9 mouse cellular contexts compared by ENCODE assay signal in the genomic region with DNA sequence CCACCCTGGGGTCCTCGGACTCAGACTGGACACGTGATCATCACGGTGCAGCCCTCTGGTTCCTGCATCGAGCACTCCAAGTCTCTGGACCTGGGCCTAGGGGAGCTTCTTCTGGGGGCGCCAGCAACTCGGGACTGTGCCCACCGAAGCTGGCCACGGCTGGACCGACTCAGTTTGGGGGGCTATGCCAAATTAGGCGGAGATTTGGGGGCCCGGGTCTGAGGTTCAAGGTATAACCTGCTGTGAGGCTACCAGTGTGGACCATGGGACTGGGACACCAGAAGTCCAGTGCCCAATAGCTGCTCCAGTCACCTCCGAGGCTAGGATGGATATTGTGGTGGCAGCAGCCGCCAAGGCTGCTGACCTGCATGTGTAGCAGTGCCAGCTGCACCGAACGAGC. TPM values are rescaled to one million over a fixed set of nuclear protein-coding genes. Genes with fewer than 3 reads are reported as not detected.
DNase-seq lines count a peak whose midpoint lies in the region; ATAC-seq and TF ChIP-seq lines count a peak whose summit lies in the region.
"Had no signal": no experiment of that assay in that cellular context is flagged by ENCODE, and none has a peak within 500 bp of the region (broad histone marks: within the 10 kb centered on the region; RNA-seq: fewer than 3 reads in every experiment).

No protein-coding gene starts in this region.

- H3K9ac ChIP-seq in embryonic facial prominence, embryonic 12.5 days = peak overlapping the region; percentile 77
- H3K9ac ChIP-seq in intestine, embryonic 14.5 days (ENCODE audit: low read length) = peak overlapping the region; percentile 51; the same call in 1 of the 2 replicates
- no peak overlapping the region for H3K9ac ChIP-seq in midbrain, embryonic 16.5 days (ENCODE audit: low read depth, low read length)

- no peak for DNase-seq in kidney, adult 2 months
- DNase-seq in kidney, postnatal 14 days = no peak
- no peak for DNase-seq in intestine, embryonic 14.5 days (ENCODE audit: low spot score)
- DNase-seq in gastrocnemius, postnatal 4 days (ENCODE audit: low spot score in 2 of 2) = no peak
- DNase-seq in frontal cortex, postnatal 10 days (ENCODE audit: low spot score in 2 of 2) = no peak
- DNase-seq in kidney, postnatal 4 days = no peak
- DNase-seq: thymus, postnatal 4 days had no signal

- H3K27ac ChIP-seq in kidney, adult 2 months (ENCODE audit: insufficient read depth, low read depth, low read length) = no peak overlapping the region
- no peak overlapping the region for H3K27ac ChIP-seq in embryonic facial prominence, embryonic 12.5 days
- no peak overlapping the region for H3K27ac ChIP-seq in intestine, embryonic 14.5 days (ENCODE audit: low read depth)
- H3K27ac ChIP-seq in midbrain, embryonic 16.5 days (ENCODE audit: low read length) = no peak overlapping the region

- peaks cover 2% of the 10 kb centered on the region; the same call in 1 of the 2 replicates for H3K36me3 ChIP-seq in kidney, adult 2 months (ENCODE audit: control insufficient read depth, insufficient read depth, low read length)
- H3K36me3 ChIP-seq in embryonic facial prominence, embryonic 12.5 days = peaks cover 27% of the 10 kb centered on the region
- H3K36me3 ChIP-seq in intestine, embryonic 14.5 days (ENCODE audit: control insufficient read depth, insufficient read depth, low read length) = peaks cover 31% of the 10 kb centered on the region
- peaks cover 9% of the 10 kb centered on the region for H3K36me3 ChIP-seq in midbrain, embryonic 16.5 days (ENCODE audit: control insufficient read depth, insufficient read depth, low read length)

- H3K9me3 ChIP-seq in embryonic facial prominence, embryonic 12.5 days = no peaks in the 10 kb centered on the region
- H3K9me3 ChIP-seq in intestine, embryonic 14.5 days (ENCODE audit: control insufficient read depth, low read length) = no peaks in the 10 kb centered on the region
- no peaks in the 10 kb centered on the region for H3K9me3 ChIP-seq in midbrain, embryonic 16.5 days (replicated peaks; ENCODE audit: control insufficient read depth, low read length, poor library complexity, severe bottlenecking)

- no peak for ATAC-seq in embryonic facial prominence, embryonic 12.5 days (ENCODE audit: insufficient number of reproducible peaks, insufficient read depth, low FRiP score, low TSS enrichment)
- no peak for ATAC-seq in intestine, embryonic 14.5 days (replicated peaks; ENCODE audit: low FRiP score, low TSS enrichment, low read depth)
- no peak for ATAC-seq in midbrain, embryonic 16.5 days

- peak overlapping the region; percentile 64; the same call in 1 of the 2 replicates for H3K4me3 ChIP-seq in kidney, adult 2 months (ENCODE audit: insufficient read depth, low read depth, low read length)
- peak overlapping the region; percentile 65 for H3K4me3 ChIP-seq in embryonic facial prominence, embryonic 12.5 days
- H3K4me3 ChIP-seq in intestine, embryonic 14.5 days (ENCODE audit: low read depth, low read length) = peak overlapping the region; percentile 54
- H3K4me3 ChIP-seq in midbrain, embryonic 16.5 days (ENCODE audit: low read depth, low read length) = peak overlapping the region; percentile 43

- H3K27me3 ChIP-seq in kidney, adult 2 months (replicated peaks; ENCODE audit: control insufficient read depth, insufficient read depth, low read length) = no peaks in the 10 kb centered on the region
- H3K27me3 ChIP-seq in embryonic facial prominence, embryonic 12.5 days = peaks cover 39% of the 10 kb centered on the region
- H3K27me3 ChIP-seq in intestine, embryonic 14.5 days (replicated peaks; ENCODE audit: control insufficient read depth, insufficient read depth, low read length) = peaks cover 8% of the 10 kb centered on the region; the same call in 1 of the 2 replicates
- H3K27me3 ChIP-seq in midbrain, embryonic 16.5 days (ENCODE audit: control insufficient read depth, insufficient read depth, low read depth, low read length) = peaks cover 51% of the 10 kb centered on the region

- peak overlapping the region; percentile 86 for H3K4me2 ChIP-seq in embryonic facial prominence, embryonic 12.5 days (replicated peaks)
- peak overlapping the region; percentile 70 for H3K4me2 ChIP-seq in intestine, embryonic 14.5 days (ENCODE audit: low read length)
- no peak overlapping the region; the same call in 1 of the 2 replicates for H3K4me2 ChIP-seq in midbrain, embryonic 16.5 days (ENCODE audit: low read length)

- peaks cover 10% of the 10 kb centered on the region for H3K4me1 ChIP-seq in kidney, adult 2 months (ENCODE audit: control insufficient read depth, insufficient read depth, low read length)
- peaks cover 66% of the 10 kb centered on the region for H3K4me1 ChIP-seq in embryonic facial prominence, embryonic 12.5 days
- peaks cover 36% of the 10 kb centered on the region for H3K4me1 ChIP-seq in intestine, embryonic 14.5 days (replicated peaks; ENCODE audit: control insufficient read depth, insufficient read depth, low read length)
- H3K4me1 ChIP-seq in midbrain, embryonic 16.5 days (ENCODE audit: control insufficient read depth, insufficient read depth, low read length) = peaks cover 16% of the 10 kb centered on the region

- WGBS in kidney, adult 2 months = 62% methylated on average over 15 of the region's 15 CpGs
- WGBS in embryonic facial prominence, embryonic 12.5 days = 55% methylated on average over 15 of the region's 15 CpGs
- WGBS in intestine, embryonic 14.5 days = 55% methylated on average over 15 of the region's 15 CpGs
- WGBS in midbrain, embryonic 16.5 days = 61% methylated on average over 15 of the region's 15 CpGs

- no peak for TF ChIP-seq CTCF in kidney, adult 2 months (conservative IDR thresholded peaks at IDR 0.05; ENCODE audit: insufficient read depth, insufficient read length, low read depth, low read length)

- no peak for TF ChIP-seq POLR2A in kidney, adult 2 months (IDR thresholded peaks at IDR 0.05; ENCODE audit: low read depth, low read length)

RNA-seq across cellular contexts. Expression of a gene that starts 0.8 kb away (rescaled TPM):
- 11.3 and 17.0 TPM in 2 replicates for polyA plus RNA-seq in kidney, adult 2 months (2012; rRNA removed)
- 4.7 and 5.5 TPM in 2 replicates for polyA plus RNA-seq in embryonic facial prominence, embryonic 12.5 days (2016; fragmentation: Nextera tagmentation; extraction: Ambion mirVana)
- polyA plus RNA-seq in intestine, embryonic 14.5 days (2014; fragmentation: Nextera tagmentation; extraction: Ambion mirVana) = 1.9 and 2.3 TPM in 2 replicates
- polyA plus RNA-seq in midbrain, embryonic 16.5 days (2015; fragmentation: Nextera tagmentation; extraction: Ambion mirVana) = 0.18 TPM in 1 of 2 replicates, not detected in the other
- total RNA-seq in gastrocnemius, postnatal 4 days (2021) = 10 to 100 TPM in 1 of 2 experiments, 1 to 10 TPM in 1; 9.9 to 10.4 TPM

RNA-seq across cellular contexts. Expression of a gene that starts 49.0 kb away (rescaled TPM):
- 32.5 and 35.1 TPM in 2 replicates for polyA plus RNA-seq in kidney, adult 2 months (2012; rRNA removed)
- polyA plus RNA-seq in embryonic facial prominence, embryonic 12.5 days (2016; fragmentation: Nextera tagmentation; extraction: Ambion mirVana) = 141 and 143 TPM in 2 replicates
- 102 and 103 TPM in 2 replicates for polyA plus RNA-seq in intestine, embryonic 14.5 days (2014; fragmentation: Nextera tagmentation; extraction: Ambion mirVana)
- polyA plus RNA-seq in midbrain, embryonic 16.5 days (2015; fragmentation: Nextera tagmentation; extraction: Ambion mirVana) = 100 and 112 TPM in 2 replicates
- total RNA-seq in gastrocnemius, postnatal 4 days (2021) = 10 to 100 TPM; 64.3 to 69.4 TPM
